Mouse (Mus musculus): ENCODE data around the gene Smarca2. TPM values are rescaled to one million over a fixed set of nuclear protein-coding genes. Genes with fewer than 3 reads are reported as not detected.
"Not testable (repeated sequence)": the region's sequence is repeated elsewhere in the genome, so short reads cannot be mapped to it uniquely, and the experiment has no call there.

Smarca2 gene
- polyA plus RNA-seq, 1 experiment from 2014 or later: 72.0 TPM

GRCm38 (mm10) chr19:26661198-26661597 is 56.3 kb downstream of the Smarca2 start:
- H3K9me3 ChIP-seq: no peaks in the 10 kb centered on the region
- 90% methylated on average over 3 of the region's 3 CpGs for WGBS

DNA sequence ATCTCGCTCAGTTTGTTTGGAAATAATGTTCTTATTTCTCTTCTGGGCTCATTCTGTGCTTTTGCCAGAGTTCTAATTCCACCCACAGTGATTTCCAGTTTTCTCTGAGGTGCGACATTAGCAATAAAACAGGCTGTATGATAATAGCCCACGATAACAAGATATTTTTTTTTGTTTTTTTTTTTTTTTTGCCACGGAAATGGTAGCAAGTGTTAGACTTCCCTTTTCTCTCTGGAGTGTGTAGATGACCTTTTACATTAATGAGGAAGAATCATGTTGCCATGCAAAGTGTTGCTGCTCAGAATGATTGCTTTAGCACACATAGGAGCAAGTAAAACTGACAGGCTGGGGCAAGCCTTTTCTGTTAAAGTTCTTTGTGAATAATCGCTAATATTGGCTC is 61.5 kb downstream of the Smarca2 start:
- Histone ChIP-seq H3K27me3 (no peaks in the 10 kb centered on the region), H3K4me3 (replicated peaks) (no peak overlapping the region), H3K4me2 (no peak overlapping the region), H3K9me3 (no peaks in the 10 kb centered on the region), H3K36me3 (peaks cover 42% of the 10 kb centered on the region), H3K27ac (no peak overlapping the region), H3K4me1 (replicated peaks) (no peaks in the 10 kb centered on the region), H3K9ac (replicated peaks) (no peak overlapping the region)
- whole genome bisulfite sequencing: 84% methylated on average over 5 of the region's 5 CpGs
- ATAC-seq (ENCODE audit: insufficient number of reproducible peaks, insufficient read depth, low FRiP score, low TSS enrichment, low read depth): no peak

More at GRCm38 (mm10) chr19:26661198-26661597, 56.3 kb downstream of the Smarca2 start:
- Histone ChIP-seq H3K4me3 (replicated peaks) (no peak overlapping the region), H3K4me1 (replicated peaks) (0 out of 2 replicates have a peak, but pooled peaks cover 2% of the 10 kb centered on the region), H3K9ac (replicated peaks) (no peak overlapping the region), H3K27me3 (no peaks in the 10 kb centered on the region), H3K4me2 (no peak overlapping the region), H3K27ac (no peak overlapping the region), H3K36me3 (peaks cover 13% of the 10 kb centered on the region; the same call in 1 of the 2 replicates)
- no peak for ATAC-seq (ENCODE audit: insufficient number of reproducible peaks, insufficient read depth, low FRiP score, low TSS enrichment, low read depth)

GRCm38 (mm10) chr19:26670089-26670488 is 65.2 kb downstream of the Smarca2 start:
- peaks cover 55% of the 10 kb centered on the region for H3K36me3 ChIP-seq
- no peak overlapping the region for H3K4me3 ChIP-seq (replicated peaks)
- no peak overlapping the region for H3K27ac ChIP-seq
- no peak overlapping the region for H3K4me2 ChIP-seq
- no peak overlapping the region for H3K9ac ChIP-seq (replicated peaks)
- WGBS: 91% methylated on average over 6 of the region's 6 CpGs
- no peaks in the 10 kb centered on the region for H3K4me1 ChIP-seq (replicated peaks)
- H3K9me3 ChIP-seq: no peaks in the 10 kb centered on the region
- H3K27me3 ChIP-seq: no peaks in the 10 kb centered on the region
- no peak for ATAC-seq (ENCODE audit: insufficient number of reproducible peaks, insufficient read depth, low FRiP score, low TSS enrichment, low read depth)

- H3K9ac ChIP-seq (replicated peaks); ATAC-seq (ENCODE audit: insufficient number of reproducible peaks, insufficient read depth, low FRiP score, low TSS enrichment, low read depth); H3K4me2 ChIP-seq; H3K9me3 ChIP-seq; H3K27ac ChIP-seq; H3K4me1 ChIP-seq (replicated peaks); H3K27me3 ChIP-seq; H3K4me3 ChIP-seq (replicated peaks): not testable (repeated sequence)
- peaks cover 63% of the 10 kb centered on the region for H3K36me3 ChIP-seq
These were observed 66.6 kb downstream of the Smarca2 start for GRCm38 (mm10) chr19:26671413-26671812.

- Histone ChIP-seq H3K27ac (no peak overlapping the region), H3K27me3 (no peaks in the 10 kb centered on the region), H3K4me3 (replicated peaks) (no peak overlapping the region), H3K4me2 (no peak overlapping the region), H3K4me1 (replicated peaks) (peaks cover 12% of the 10 kb centered on the region), H3K36me3 (peaks cover 47% of the 10 kb centered on the region; the same call in 1 of the 2 replicates), H3K9me3 (no peaks in the 10 kb centered on the region), H3K9ac (replicated peaks) (no peak overlapping the region)
- WGBS: 49% methylated on average over 6 of the region's 6 CpGs
- ATAC-seq (ENCODE audit: insufficient number of reproducible peaks, insufficient read depth, low FRiP score, low TSS enrichment, low read depth): no peak
These were observed 71.1 kb downstream of the Smarca2 start for GRCm38 (mm10) chr19:26675917-26676316.

- Histone ChIP-seq H3K4me2 (no peak overlapping the region), H3K9ac (replicated peaks) (no peak overlapping the region), H3K4me1 (replicated peaks) (peaks cover 12% of the 10 kb centered on the region), H3K9me3 (no peaks in the 10 kb centered on the region), H3K27ac (peak overlapping the region; percentile 67; the same call in 1 of the 2 replicates), H3K36me3 (peaks cover 52% of the 10 kb centered on the region), H3K27me3 (no peaks in the 10 kb centered on the region), H3K4me3 (replicated peaks) (no peak overlapping the region)
- no peak for ATAC-seq (ENCODE audit: insufficient number of reproducible peaks, insufficient read depth, low FRiP score, low TSS enrichment, low read depth)
- WGBS: 26% methylated on average over 8 of the region's 8 CpGs
These were observed 73.7 kb downstream of the Smarca2 start for GRCm38 (mm10) chr19:26678543-26678942.

GRCm38 (mm10) chr19:26679674-26680073 is 74.8 kb downstream of the Smarca2 start:
- WGBS: 46% methylated on average over 3 of the region's 3 CpGs
- Histone ChIP-seq H3K36me3 (peaks cover 52% of the 10 kb centered on the region), H3K27me3 (no peaks in the 10 kb centered on the region)

GRCm38 (mm10) chr19:26681549-26681948 is 76.7 kb downstream of the Smarca2 start:
- Histone ChIP-seq H3K27me3 (no peaks in the 10 kb centered on the region), H3K4me3 (replicated peaks) (no peak overlapping the region), H3K4me2 (no peak overlapping the region), H3K36me3 (peaks cover 59% of the 10 kb centered on the region), H3K9ac (replicated peaks) (no peak overlapping the region), H3K9me3 (no peaks in the 10 kb centered on the region), H3K4me1 (replicated peaks) (peaks cover 10% of the 10 kb centered on the region), H3K27ac (no peak overlapping the region)
- ATAC-seq (ENCODE audit: insufficient number of reproducible peaks, insufficient read depth, low FRiP score, low TSS enrichment, low read depth): no peak
- 94% methylated on average over 8 of the region's 8 CpGs for WGBS

More at GRCm38 (mm10) chr19:26679674-26680073, 74.8 kb downstream of the Smarca2 start:
- Histone ChIP-seq H3K4me1 (replicated peaks) (peaks cover 12% of the 10 kb centered on the region), H3K27ac (peak overlapping the region; percentile 35), H3K4me2 (no peak overlapping the region), H3K4me3 (replicated peaks) (no peak overlapping the region), H3K9ac (replicated peaks) (no peak overlapping the region), H3K9me3 (no peaks in the 10 kb centered on the region)
- no peak for ATAC-seq (ENCODE audit: insufficient number of reproducible peaks, insufficient read depth, low FRiP score, low TSS enrichment, low read depth)

GRCm38 (mm10) chr19:26682130-26682529 is 77.3 kb downstream of the Smarca2 start:
- no peaks in the 10 kb centered on the region for H3K9me3 ChIP-seq
- WGBS: 82% methylated on average over 4 of the region's 4 CpGs
- H3K27ac ChIP-seq: no peak overlapping the region
- peaks cover 7% of the 10 kb centered on the region for H3K4me1 ChIP-seq (replicated peaks)
- H3K36me3 ChIP-seq: peaks cover 61% of the 10 kb centered on the region
- H3K4me3 ChIP-seq (replicated peaks): no peak overlapping the region
- H3K9ac ChIP-seq (replicated peaks): no peak overlapping the region
- no peak overlapping the region for H3K4me2 ChIP-seq
- no peak for ATAC-seq (ENCODE audit: insufficient number of reproducible peaks, insufficient read depth, low FRiP score, low TSS enrichment, low read depth)
- no peaks in the 10 kb centered on the region for H3K27me3 ChIP-seq

GRCm38 (mm10) chr19:26682731-26683130 is 77.9 kb downstream of the Smarca2 start:
- Histone ChIP-seq H3K36me3 (peaks cover 67% of the 10 kb centered on the region), H3K4me3 (replicated peaks) (no peak overlapping the region), H3K9me3 (no peaks in the 10 kb centered on the region), H3K4me1 (replicated peaks) (peaks cover 7% of the 10 kb centered on the region), H3K27me3 (no peaks in the 10 kb centered on the region), H3K4me2 (no peak overlapping the region), H3K9ac (replicated peaks) (no peak overlapping the region), H3K27ac (no peak overlapping the region)
- ATAC-seq (ENCODE audit: insufficient number of reproducible peaks, insufficient read depth, low FRiP score, low TSS enrichment, low read depth): no peak
- 90% methylated on average over 2 of the region's 2 CpGs for WGBS

DNA sequence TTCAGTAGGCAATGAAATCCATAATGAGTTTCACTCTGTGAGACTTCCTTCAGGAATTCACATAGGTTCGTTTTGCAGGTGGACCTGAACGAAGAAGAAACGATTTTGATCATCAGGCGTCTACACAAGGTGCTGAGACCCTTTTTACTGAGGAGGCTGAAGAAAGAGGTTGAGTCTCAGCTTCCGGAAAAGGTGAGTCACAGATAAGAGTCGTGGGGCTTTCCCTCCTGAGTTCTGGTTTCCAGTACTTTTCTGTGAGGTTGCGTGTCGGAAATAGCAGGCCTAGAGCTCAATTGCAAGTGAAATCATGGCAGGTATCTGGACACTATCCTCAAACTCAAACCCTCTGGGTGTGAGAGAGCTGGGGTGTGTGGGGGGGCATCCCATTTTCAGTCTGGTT is 78.9 kb downstream of the Smarca2 start:
- Histone ChIP-seq H3K9ac (replicated peaks) (no peak overlapping the region), H3K27me3 (no peaks in the 10 kb centered on the region), H3K4me1 (replicated peaks) (peaks cover 7% of the 10 kb centered on the region), H3K36me3 (peaks cover 75% of the 10 kb centered on the region), H3K9me3 (no peaks in the 10 kb centered on the region), H3K27ac (no peak overlapping the region), H3K4me3 (replicated peaks) (no peak overlapping the region), H3K4me2 (no peak overlapping the region)
- ATAC-seq (ENCODE audit: insufficient number of reproducible peaks, insufficient read depth, low FRiP score, low TSS enrichment, low read depth): no peak
- WGBS: 92% methylated on average over 8 of the region's 8 CpGs

- no peak overlapping the region for H3K9ac ChIP-seq (replicated peaks)
- no peak overlapping the region for H3K4me2 ChIP-seq
- H3K27me3 ChIP-seq: no peaks in the 10 kb centered on the region
- H3K9me3 ChIP-seq: no peaks in the 10 kb centered on the region
- ATAC-seq (ENCODE audit: insufficient number of reproducible peaks, insufficient read depth, low FRiP score, low TSS enrichment, low read depth): no peak
- H3K4me1 ChIP-seq (replicated peaks): no peaks in the 10 kb centered on the region
- no peak overlapping the region for H3K4me3 ChIP-seq (replicated peaks)
- H3K27ac ChIP-seq: no peak overlapping the region
- H3K36me3 ChIP-seq: peaks cover 78% of the 10 kb centered on the region
- 49% methylated on average over 4 of the region's 4 CpGs for WGBS
These were observed 85.7 kb downstream of the Smarca2 start for GRCm38 (mm10) chr19:26690516-26690915.
